Mouse (Mus musculus) cortical plate, adult 2 months (tissue): ENCODE measurements around the gene Kbtbd2. TPM values are rescaled to one million over a fixed set of nuclear protein-coding genes. Genes with fewer than 3 reads are reported as not detected.

Experiments
- H3K27ac ChIP-seq: fragments of 200-500 bp; 2 replicates; pipeline ENCODE4 v1.5.1; 2012; ENCODE audit warnings: low read length, control low read depth, inconsistent platforms; ENCODE audit not compliant: insufficient read depth
- H3K4me1 ChIP-seq: fragments of 200-500 bp; 2 replicates; pipeline ENCODE4 v1.6.1; 2011; ENCODE audit warnings: low read length; ENCODE audit not compliant: control insufficient read depth, insufficient read depth
- H3K4me3 ChIP-seq: fragments of 200-500 bp; 2 replicates; pipeline ENCODE4 v1.5.1; 2011; ENCODE audit warnings: mild to moderate bottlenecking, low read length, control low read depth; ENCODE audit not compliant: insufficient read depth
- CTCF ChIP-seq: fragments of 200-500 bp; IDR thresholded peaks from 2 replicates; pipeline ENCODE4 v1.5.1; 2011; ENCODE audit warnings: mild to moderate bottlenecking, control low read depth, low read length; ENCODE audit not compliant: insufficient read depth; ENCODE audit errors: extremely low read depth
- POLR2A ChIP-seq: fragments of 200-500 bp; IDR thresholded peaks from 2 replicates; pipeline ENCODE4 v1.6.1; 2011; ENCODE audit warnings: mild to moderate bottlenecking, low read length, control low read depth; ENCODE audit not compliant: insufficient read depth; ENCODE audit errors: extremely low read depth
- polyA plus RNA-seq: library from polyadenylated mRNA; depleted of rRNA; stranded (reverse); fragments of >200 nt; gene quantifications from 2 replicates; pipeline ENCODE4 v1.2.3, GENCODE M21; 2012; rRNA removed

The Kbtbd2 gene
- 30.5 and 34.0 TPM in 2 replicates for polyA plus RNA-seq

DNA sequence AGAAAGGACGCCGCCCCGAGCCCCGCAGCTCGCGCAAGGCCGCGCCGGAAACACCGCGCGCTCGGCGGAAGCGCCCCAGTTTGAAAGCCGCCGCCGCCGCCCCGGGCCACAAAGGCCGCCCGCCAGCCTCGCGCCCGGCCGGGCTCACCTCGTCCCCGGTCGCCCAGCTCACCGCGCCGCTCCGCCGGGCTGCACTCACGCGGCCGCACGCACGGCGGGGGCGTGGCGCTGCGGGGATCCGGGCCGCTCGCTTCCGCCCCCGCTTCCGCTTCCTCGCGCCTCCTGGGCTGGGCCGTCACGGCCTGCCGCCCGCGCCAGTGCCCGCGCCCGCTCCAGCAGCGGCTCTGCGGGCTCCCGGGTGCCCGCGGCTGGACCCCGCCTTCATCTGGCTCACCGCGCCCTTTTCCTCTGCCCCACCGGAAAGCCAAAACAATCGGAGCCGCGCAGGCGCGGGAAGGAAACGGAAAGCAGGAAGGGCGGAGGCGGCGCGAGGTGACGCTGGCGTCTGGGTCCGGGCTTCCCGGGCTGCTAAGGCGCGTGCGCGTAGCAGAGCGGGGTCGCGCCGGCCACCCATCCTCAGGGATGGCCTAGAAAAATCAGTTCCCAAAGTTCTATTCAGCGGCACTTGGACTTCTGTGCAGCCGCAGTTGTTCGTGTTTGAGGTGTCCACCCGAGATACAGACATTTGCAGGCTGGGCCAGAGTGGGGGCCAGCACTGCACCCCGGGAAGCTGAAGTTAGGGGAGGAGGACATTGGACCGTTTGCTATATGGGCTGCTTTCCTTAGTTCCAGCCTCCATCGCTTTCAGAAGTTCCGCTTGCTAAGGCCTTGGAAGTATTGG, at the start of gene Kbtbd2:
TSS of gene Kbtbd2 (minus strand) at position 503 of the 841 bp plus-strand sequence.
- Histone ChIP-seq H3K27ac (peak within 1 kb of the TSS; percentile 83), H3K4me1 (peaks cover 2% of the 10 kb centered on the region; the same call in 1 of the 2 replicates), H3K4me3 (peak within 1 kb of the TSS; percentile 58)
- no peak for TF ChIP-seq CTCF
- no peak; the same call in 1 of the 2 replicates for TF ChIP-seq POLR2A

DNA sequence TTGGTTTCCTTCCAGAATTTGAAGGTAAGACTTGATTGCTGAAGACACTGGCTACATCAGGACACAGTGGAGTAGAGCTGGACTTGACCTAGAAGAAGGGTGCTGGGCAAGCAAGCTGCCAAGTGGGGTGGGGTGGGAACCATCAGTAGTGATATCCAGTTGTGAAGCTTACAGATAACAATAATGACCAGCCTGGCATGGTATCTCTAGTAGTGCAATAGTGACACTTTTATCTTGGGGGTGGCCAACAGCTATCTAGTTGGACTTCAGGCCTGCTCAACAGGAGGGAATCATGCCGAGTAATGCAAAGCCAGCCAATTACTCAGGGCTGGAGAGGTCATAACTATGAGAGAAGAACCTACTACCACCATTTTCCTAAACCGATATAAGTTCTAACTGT, 46.8 kb upstream of the Kbtbd2 start:
- Histone ChIP-seq H3K4me3 (no peak overlapping the region), H3K27ac (no peak overlapping the region), H3K4me1 (no peaks in the 10 kb centered on the region)
- no peak for TF ChIP-seq POLR2A
- no peak for TF ChIP-seq CTCF

DNA sequence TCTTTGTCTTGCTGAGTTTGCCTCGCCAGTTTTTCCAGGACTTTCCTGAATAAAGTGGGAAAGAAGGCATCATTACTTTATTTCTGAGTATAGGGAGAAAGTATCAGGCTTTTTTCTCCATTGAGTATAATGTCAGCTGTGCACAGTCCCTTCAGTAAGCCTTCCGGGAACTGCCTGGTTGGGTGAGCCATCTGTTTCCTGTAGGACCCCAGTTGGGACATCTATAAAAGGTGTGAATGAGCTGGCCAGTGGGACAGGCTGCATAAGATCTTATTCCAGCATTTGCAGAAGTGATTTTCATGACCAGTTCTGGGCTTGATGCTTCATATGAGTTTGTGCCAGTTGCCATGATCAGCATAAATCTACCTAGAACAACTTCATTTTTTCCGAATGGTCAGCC, 45.6 kb upstream of the Kbtbd2 start:
- Histone ChIP-seq H3K4me1 (no peaks in the 10 kb centered on the region), H3K4me3 (no peak overlapping the region), H3K27ac (no peak overlapping the region)
- TF ChIP-seq CTCF (no peak), POLR2A (no peak)

DNA sequence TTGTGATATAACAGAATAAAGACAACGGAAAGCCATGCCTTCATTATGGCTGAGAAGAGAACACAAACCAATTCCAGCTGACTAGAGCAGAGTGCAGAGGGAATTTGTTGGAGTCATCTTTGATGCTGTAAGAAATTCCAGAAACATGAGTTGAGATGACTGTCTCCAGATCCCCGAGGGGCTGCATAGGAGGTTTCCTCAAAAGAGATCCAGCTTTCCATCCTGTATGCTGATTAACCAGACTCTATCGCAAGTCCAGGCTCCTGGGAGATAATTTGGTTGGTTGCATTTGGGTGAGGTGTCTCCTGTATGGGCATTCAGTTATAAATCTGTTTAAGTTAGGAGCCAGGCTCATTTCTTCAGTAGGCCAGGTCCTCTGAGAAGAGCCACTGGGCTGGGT, 40.0 kb upstream of the Kbtbd2 start:
- no peaks in the 10 kb centered on the region for H3K4me1 ChIP-seq
- no peak overlapping the region for H3K27ac ChIP-seq
- no peak for TF ChIP-seq POLR2A
- no peak for TF ChIP-seq CTCF
- H3K4me3 ChIP-seq: no peak overlapping the region

DNA sequence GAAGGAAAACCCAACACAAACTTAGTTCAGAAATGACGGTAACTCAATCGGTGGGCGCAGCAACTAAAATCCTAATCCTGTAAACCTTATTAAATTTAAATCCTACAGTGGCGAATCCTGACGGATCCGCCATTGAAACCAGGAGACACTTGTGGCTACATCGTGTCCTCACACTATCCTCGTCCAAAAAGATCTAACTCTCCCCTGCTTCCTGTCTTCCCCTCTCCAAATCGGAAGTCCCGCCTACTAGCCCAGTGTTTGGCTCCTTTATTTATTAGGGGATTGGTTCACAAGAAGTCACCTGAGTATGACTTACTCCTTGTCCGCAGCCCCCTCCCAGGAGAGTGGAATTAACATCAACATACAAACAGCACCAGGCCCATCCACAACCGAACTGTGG, 39.6 kb upstream of the Kbtbd2 start:
- Histone ChIP-seq H3K4me3 (no peak overlapping the region), H3K4me1 (no peaks in the 10 kb centered on the region), H3K27ac (no peak overlapping the region)
- no peak for TF ChIP-seq CTCF
- no peak for TF ChIP-seq POLR2A

DNA sequence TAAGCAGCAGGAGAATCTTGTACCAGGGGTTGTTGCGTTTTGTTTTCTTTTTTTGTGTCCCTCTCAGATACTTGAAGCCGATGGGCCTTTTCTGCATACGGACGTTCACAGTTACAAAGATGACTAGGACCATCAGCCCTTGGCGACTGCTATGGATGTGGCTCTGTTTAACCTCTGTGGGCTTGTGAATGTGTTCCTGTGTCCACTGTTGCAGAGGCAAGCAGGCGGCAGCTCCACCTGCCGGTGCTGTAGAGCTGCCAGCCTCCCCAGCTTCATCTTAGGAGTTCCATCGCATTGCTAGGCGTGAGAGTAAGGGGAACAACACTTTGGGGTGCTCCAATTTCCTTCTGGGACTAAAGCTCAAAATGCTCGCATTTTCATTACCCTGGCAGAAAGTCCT, 37.9 kb upstream of the Kbtbd2 start:
- Histone ChIP-seq H3K27ac (no peak overlapping the region), H3K4me1 (no peaks in the 10 kb centered on the region)
- no peak for TF ChIP-seq POLR2A
- TF ChIP-seq CTCF: peak; percentile 22; the same call in 1 of the 2 replicates

DNA sequence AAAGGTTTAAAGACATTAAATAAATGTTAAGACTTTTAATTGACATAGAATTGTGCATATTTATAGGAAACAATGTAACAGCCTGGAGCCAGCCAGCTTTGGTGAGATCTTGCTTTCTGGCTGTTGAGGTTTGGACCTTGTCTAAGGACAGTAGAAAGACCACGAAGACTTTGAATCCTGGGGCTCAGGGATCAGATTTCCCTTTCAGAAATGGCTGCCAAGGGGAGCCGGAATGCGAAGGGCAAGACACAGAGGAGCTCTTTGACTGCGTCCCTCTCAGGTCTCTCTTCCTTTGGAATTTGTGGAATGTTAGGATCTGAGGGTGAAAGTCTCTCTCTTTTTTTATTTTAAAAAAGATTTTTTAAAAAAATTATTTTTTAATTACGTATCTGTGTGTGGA, 37.2 kb upstream of the Kbtbd2 start:
- TF ChIP-seq POLR2A: no peak
- TF ChIP-seq CTCF: no peak
- Histone ChIP-seq H3K27ac (no peak overlapping the region), H3K4me1 (no peaks in the 10 kb centered on the region), H3K4me3 (no peak overlapping the region)

More for the DNA sequence above, 37.9 kb upstream of the Kbtbd2 start:
- no peak overlapping the region for H3K4me3 ChIP-seq

DNA sequence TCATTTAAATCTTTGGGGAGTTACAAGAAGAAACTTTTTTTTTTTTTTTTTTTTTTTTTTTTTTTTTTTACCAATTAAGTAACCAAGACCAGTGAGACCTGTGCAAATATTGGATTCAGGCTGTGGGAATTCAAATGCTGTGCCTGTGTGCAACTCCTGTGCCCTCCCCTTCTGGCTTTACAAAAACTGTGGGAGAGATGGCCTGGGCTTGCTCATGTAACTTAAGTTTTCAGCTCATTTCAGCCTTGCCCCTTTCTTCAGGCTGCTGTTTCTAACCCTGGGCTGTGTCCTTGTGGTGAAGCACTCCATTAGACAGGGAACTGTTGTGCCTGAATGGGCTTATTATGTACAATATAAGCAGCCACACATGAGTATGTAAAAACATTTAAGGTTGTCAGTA, 35.2 kb upstream of the Kbtbd2 start:
- no peaks in the 10 kb centered on the region for H3K4me1 ChIP-seq
- H3K4me3 ChIP-seq: peak overlapping the region; percentile 42; the same call in 1 of the 2 replicates
- no peak overlapping the region for H3K27ac ChIP-seq
- TF ChIP-seq CTCF (no peak), POLR2A (no peak)

DNA sequence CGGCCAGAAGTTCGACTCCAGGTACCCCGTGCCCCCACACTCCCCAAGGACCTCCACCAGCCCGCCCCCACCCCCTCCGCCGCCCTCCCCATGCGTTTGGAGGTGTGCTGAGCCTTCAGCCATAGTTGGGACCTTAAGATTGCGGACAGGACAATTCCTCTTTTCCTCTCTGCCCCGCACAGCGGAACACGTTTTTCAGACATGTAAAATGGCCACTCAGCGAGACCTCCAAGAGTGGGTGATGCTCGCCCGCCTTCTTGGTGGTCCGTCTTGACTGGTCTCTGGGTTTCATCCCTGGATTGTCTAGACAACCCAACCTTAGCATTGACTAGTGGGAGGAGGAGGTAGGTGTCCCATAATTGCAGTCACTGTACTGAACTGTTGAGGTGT, 34.8 kb upstream of the Kbtbd2 start:
- Histone ChIP-seq H3K27ac (no peak overlapping the region), H3K4me3 (peak overlapping the region; percentile 42)
- TF ChIP-seq CTCF: no peak
- no peak for TF ChIP-seq POLR2A

DNA sequence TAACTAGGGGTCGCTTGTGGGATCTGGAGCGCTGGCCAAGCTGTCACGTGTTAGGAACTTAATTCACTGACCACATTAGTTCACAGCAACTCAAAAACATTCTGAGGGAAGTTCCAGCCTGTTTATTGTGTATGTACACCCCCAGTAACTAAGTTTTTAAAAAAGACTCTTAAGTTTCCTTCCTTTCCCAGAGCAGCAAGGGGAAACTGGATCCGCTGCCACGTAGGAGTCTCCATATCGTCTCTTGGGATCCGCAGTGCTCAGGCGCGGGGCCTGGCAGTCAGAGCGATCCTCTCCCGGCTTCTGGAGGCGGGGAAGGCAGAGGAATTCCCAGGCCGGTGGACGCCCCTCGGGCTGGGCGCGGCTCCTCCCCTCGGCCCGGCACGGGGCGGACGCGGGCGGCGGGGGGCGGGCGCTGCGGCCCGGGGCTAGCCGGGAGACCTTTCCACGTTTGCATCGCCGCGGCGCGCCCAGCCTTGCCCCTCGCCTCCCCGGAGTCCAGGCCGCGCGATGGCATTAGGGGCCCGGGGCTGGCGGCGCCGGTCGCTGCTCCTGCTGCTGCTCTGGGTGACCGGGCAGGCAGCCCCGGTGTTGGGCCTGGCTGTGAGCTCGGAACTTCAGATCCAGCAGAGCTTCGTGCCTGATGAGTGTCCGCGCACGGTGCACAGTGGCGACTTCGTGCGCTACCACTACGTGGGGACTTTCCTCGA, 34.2 kb upstream of the Kbtbd2 start, which contains the start of gene Fkbp9:
TSS of gene Fkbp9 (plus strand) at position 363 of the 710 bp plus-strand sequence.
- Histone ChIP-seq H3K27ac (no peak within 1 kb of the TSS), H3K4me1 (no peaks in the 10 kb centered on the region), H3K4me3 (peak within 1 kb of the TSS; percentile 42)
- TF ChIP-seq CTCF: no peak
- TF ChIP-seq POLR2A: no peak

More for the DNA sequence above, 34.8 kb upstream of the Kbtbd2 start:
- H3K4me1 ChIP-seq: no peaks in the 10 kb centered on the region
